Mouse (Mus musculus): ENCODE data around the gene Pet117.

The Pet117 gene

DNA sequence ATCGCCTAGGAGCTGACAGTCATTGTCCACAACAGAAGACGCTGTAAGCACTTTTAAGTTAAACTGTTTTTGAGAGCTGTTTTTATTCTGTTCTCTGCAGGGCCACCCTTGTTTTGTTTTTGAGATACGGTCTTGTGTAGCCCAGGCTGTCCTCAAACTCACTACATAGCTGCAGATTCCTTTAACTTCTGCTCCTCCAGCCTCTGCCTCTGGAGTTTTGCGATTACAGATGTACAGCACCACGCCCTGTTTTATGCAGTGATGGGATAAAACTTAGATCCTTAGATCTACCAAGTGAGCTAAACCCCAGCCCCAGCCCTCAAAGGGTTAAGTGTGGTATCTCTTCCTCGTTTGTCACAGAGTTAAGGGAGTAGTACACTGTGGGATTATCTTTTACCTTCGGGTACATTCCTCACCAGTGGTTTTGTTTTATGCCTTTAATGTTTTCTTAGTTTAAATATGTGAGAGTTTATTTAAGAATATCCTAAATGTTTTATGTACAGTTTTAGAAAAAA, 13.9 kb downstream of the Pet117 start:
- DNase-seq: no peak

DNA sequence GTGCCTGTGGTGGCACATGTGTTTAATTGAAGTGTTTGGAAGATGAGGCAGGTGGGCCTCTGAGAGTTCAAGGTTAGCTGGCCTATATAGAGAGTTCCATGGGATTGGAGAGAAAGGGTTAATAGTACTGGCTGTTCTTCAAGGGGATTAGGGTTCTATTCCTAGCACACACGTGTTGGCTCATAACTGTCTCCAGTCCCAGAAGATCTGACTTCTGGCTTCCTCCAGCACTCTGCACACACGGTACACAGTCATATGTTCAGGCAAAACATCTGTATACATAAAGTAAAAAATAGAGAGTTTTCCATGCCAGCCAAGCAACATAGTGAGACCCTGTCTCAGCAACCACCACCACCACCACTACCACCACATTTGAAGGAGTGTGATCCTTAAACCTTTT, 17.5 kb downstream of the Pet117 start:
- DNase-seq: no peak

DNA sequence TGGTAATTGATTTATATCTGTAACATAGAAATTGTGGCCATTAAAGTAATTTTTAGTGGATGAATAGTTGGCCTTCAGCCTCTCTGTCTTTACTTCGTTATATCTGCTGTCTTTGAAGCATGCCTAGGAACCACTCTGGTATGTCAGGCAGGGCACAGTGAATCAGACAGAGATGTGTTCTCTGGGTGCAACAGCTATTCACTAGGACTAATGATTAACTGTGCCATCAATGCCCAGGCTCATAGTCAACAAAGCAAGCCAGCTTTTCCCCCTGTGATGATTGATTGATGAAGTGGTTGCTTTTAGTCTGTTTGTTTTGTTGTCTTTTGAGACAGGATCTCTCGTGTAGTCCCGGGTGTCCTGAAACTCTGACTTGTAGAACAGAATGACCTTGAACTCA, 19.6 kb downstream of the Pet117 start:
- DNase-seq: no peak

DNA sequence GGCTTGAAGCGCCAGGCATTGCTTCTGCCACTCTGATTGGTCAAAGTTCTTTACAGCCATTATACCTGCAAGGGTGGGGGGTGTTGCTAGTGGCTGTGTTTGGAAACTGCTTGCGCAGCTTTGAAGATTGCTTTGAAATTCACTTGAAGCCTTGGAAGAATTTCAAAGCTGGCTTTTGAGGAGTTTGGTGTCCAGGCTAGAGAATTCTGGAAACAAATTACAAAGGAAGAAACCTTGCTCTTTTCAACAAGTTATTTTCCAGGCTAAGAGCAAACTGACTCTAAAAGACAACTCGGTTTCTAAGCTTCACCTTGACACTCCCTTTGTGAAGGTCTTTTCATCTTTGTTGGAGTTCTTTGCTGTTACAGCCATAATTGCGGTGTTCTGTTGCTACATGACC, 30.7 kb downstream of the Pet117 start:
- no peak for DNase-seq

DNA sequence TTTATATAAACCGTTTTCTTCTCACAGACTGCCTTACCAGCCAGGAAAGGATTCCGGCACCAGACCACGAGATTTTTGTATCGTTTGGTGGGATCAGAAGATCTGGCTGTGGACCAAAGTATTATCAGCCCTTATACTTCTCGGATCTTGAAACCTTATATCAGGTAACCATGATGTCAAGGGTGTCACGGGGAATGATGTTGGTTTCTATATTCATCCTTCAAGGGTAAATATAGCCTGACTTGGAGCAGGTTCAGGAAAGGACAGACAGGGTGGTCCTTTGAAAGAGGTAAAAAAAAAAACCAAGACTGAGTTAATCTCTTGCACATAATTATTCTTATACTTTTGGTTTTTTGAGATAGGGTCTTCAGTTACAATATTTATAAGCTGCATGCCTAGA, 31.9 kb downstream of the Pet117 start:
- no peak for DNase-seq

DNA sequence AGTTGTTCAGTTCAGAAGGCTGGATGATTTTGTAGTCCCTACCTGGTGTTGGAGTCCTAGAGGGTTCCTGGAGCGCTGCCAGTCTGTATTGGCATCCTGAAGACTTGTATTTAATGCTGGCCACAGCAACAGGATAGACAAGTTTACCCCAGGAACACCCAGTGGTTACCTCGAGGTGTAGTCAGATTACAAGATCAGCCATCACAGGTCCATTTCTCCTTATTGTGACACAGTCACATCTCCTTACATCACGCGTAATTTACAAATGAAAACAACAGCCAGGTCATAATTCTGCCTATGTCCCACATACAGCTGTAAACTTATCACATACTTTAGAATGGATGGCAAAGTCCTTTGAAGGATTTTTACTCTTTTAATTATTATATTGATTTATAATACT, 40.2 kb downstream of the Pet117 start:
- DNase-seq: no peak

DNA sequence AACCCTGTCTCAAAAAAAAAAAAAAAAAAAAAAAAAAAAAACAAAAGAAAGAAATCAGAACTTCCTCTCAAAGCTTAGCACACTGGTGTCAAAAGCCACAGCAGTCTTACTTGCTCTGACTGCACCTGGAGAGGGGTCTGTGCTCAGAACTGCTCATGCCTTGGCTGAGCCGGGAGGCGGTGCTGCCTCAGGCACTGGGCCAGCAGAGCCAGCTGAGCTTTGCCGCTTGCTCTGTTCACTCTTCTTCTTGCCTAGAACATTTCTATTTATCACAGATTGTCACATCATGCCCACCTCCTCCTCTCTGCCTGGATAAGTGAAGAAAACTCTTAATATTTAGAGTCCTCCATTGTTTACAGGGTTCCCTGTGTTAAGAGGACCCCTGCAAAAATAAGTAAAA, 41.8 kb downstream of the Pet117 start:
- no peak for DNase-seq

DNA sequence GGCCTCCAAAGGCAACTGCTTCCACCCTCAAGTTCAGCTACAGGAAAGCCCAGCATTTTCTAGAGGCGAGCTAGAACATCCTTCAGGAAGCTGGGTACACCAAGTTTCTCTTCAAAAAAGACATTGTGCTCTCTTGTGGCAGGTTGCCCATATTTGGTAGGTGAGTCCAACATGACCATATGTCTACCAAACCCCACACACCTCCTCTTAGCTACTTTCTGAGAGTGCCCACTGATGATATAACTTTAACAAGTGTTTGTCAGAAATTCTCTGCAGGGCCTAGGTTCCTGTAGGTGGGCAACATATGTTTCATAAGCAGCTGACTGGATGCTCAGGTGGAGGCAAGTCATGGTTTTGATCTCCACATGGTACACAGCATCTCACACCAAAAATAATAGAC, 45.9 kb downstream of the Pet117 start:
- no peak for DNase-seq

DNA sequence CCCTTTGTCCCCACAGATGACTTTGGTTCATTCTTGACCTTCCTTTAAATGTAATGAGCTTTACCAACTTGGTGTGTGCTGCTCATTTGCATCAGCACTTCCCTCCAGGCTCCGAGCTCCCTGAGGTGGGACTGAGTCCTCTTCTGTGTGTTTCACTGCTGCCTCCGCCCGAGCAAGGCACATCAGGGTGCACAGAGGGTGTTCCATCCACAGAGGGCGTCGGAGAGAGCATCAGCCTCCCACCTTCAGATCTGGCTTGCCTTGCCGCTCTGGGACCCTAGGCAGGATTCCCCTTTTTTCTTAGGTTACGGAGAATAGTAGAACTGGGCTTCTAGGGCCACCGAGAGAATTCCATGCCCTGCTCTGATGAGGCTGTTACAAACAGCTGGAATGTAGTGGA, 48.1 kb downstream of the Pet117 start:
- no peak for DNase-seq

DNA sequence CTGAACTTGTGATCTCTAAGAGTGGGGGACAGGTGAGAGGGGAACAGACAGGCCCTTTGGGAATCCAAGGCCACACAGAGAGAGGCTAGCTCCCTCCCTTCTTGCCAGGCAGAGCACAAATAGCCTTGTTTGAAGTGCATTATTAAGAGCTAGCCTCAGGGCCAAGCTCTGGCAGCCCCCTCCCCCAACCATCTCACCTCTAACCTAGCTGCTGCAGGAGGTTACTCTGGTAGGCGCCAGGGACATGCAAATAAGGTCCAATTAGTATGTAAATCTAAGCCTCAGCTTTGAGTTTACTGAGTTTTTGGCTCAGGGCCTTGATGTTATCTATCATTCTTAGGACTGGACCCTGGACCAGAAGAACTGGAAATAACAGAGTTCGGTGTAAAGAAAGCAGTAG, 49.3 kb downstream of the Pet117 start:
- DNase-seq: no peak

DNA sequence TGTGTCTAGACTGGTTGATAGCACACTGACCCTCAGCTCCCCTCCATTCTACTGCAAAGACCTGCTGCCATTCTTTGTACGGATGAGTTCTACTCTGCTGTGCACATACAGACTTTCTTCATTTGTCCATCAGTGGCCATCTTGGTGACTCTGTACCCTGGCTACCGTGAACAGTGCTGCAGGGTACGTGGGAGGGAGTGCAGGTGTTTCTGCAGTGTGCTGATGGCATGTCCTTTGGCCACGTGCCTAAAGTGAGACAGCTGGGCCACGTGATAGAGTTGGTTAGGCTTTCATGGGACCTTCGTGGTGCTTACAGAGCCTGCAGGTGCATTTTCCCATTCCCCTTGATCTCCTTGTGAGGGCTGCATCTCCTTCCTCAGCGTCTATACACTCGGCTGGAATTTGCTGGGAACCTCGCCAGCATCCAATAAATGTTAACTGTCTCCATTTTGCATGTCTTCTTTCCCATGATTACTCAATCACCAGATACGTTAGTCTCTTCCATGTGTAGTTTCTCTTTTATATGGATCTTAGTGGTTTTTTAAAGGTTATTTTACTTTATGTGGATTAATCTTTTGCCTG, 53.4 kb downstream of the Pet117 start:
- DNase-seq: no peak
